Mouse (Mus musculus) stomach, postnatal 0 days (tissue): Measurements from ENCODE around the gene Cfap58.

Experiments used
- CTCF ChIP-seq: IDR thresholded peaks from 2 replicates; pipeline ENCODE4 v1.5.1; 2016; ENCODE audit warnings: antibody characterized with exemption, low read depth, mild to moderate bottlenecking, moderate library complexity
- EP300 ChIP-seq: optimal IDR thresholded peaks from 2 replicates; pipeline ENCODE3; 2016; ENCODE audit warnings: antibody characterized with exemption

DNA sequence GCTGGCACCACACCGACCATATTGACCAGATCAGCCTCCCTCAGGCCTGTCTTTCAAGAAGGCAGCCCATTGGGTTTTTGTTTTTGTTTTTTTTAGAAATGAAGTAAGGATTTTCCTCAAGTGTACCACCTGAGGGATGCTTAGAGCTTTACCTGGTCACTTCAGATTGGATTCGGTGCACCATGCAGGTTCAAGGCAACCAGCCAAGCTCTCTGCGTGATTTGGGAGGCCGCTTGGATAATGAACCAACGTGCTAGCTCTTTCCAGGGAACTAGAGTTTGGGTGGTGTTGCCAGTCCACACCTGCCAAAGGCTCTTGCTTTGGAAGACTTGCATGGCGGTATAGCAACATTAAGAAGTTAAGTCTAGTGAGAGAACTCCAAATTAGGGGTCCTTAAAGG is 44.4 kb upstream of the Cfap58 start:
- TF ChIP-seq CTCF = no peak
- TF ChIP-seq EP300 = no peak
